Mouse (Mus musculus): ENCODE data around the gene Spin2e. TPM values are rescaled to one million over a fixed set of nuclear protein-coding genes. Genes with fewer than 3 reads are reported as not detected.
"Not testable (repeated sequence)": the region's sequence is repeated elsewhere in the genome, so short reads cannot be mapped to it uniquely, and the experiment has no call there.

The Spin2e gene
- total RNA-seq (2022), result not detected

DNA sequence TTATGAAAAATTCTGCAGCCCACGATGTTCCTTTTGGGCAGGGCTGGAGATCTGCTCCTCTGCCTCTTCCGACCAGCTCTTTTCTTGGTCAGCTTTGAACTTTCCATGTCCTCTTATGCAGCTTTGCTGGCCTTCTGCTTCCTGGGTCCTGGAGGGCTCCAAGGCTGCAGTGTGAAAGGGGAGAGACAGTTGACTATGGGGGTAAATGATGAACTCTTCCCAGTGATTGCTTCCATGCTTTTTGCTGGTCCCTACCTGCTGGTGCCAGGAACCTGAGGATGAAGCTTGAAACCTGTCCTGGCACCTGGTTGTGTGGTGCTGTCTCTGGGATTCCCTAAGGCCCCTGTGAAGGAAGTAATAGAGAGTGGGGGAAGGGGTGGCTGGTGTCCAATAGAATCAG is at the start of gene Spin2e:
Gene Spin2e, minus strand, starts transcription at position 101 of the 400 bp plus-strand sequence.
- DNase-seq (ENCODE audit: low spot score), result not testable (repeated sequence)

- DNase-seq (ENCODE audit: low spot score), result not testable (repeated sequence)
These were observed 44.5 kb downstream of the Spin2e start, which contains the start of gene Gm21883 for GRCm38 (mm10) chrX:31574183-31574582. TSS of gene Gm21883 (minus strand) at chrX:31574283.

Other genes starting within 250 kb of the Spin2e start
- not detected for gene Btbd35f19, start 235.0 kb downstream of the Spin2e start, total RNA-seq (2022)
- not detected for gene Gm21883, start 44.6 kb downstream of the Spin2e start, total RNA-seq (2022)
- gene Btbd35f25, start 98.2 kb upstream of the Spin2e start, total RNA-seq (2022), result not detected

Measured in heart, adult 8-10 months (tissue).